Mouse (Mus musculus): ENCODE data around the gene Commd7. TPM values are rescaled to one million over a fixed set of nuclear protein-coding genes. Genes with fewer than 3 reads are reported as not detected.
A peak's percentile ranks its signal among the peaks of the same experiment; 100 is the strongest.

Gene Commd7
- polyA plus RNA-seq, 1 experiment, result 15.3 TPM

DNA sequence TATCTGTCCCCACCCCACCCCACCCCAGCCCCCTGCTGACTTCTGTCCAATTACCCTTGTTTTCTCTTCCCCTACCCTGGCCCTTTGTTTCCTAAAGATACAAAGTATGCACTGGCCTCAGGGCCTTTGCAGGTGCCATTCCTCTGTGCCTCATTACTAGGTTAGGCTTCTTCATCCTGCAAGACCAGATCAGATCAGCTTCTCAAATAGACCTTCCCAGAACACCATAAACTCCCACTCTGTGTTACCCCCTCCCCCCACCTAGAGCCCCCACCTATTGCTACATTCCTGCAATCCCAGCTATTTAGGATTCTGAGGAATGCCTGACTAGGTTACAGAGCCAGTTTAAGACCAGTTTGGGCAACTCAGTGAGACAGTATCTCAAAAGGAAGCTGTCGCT, 20.8 kb downstream of the Commd7 start:
- no peak overlapping the region for H3K4me3 ChIP-seq (ENCODE audit: extremely low read depth, insufficient read depth, insufficient read length)
- WGBS, result 100% methylated on average over 1 of the region's 1 CpGs
- no peak for DNase-seq (ENCODE audit: low read depth in 1 of 2, low spot score in 2 of 2)
- peaks cover 5% of the 10 kb centered on the region; the same call in 1 of the 2 replicates for H3K4me1 ChIP-seq (ENCODE audit: control insufficient read depth, insufficient read depth, insufficient read length)
- no peaks in the 10 kb centered on the region for H3K27me3 ChIP-seq (ENCODE audit: control insufficient read depth, insufficient read depth, low read length)
- TF ChIP-seq POLR2A (IDR thresholded peaks at IDR 0.05; ENCODE audit: low read depth, low read length) (no peak), CTCF (IDR thresholded peaks at IDR 0.05; ENCODE audit: extremely low read depth, insufficient read depth, insufficient read length, insufficient replicate concordance) (no peak)
- no peak overlapping the region for H3K27ac ChIP-seq (ENCODE audit: insufficient read depth, low read length)
- H3K36me3 ChIP-seq (ENCODE audit: control insufficient read depth, insufficient read depth, low read length), result peaks cover 4% of the 10 kb centered on the region; the same call in 1 of the 2 replicates

DNA sequence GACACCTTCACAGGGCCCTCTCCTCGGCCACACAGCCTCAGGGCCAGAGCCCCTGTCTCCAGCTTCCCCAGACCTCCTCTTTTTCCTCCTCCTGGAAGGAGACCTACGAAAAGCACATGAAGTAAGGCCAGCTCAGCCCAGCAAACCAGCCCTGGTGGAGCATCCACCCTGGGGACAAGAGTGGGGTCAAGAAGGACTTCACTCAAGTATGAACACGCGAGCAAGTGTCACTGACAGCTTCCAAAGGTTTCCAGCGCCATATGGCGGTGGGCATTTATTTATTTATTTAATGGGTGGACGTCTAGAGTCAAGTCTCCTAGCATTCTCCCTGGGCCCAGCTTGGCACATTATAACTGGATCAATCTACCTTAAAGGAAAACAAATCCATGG, 21.3 kb downstream of the Commd7 start:
- Histone ChIP-seq H3K4me3 (ENCODE audit: extremely low read depth, insufficient read depth, insufficient read length) (no peak overlapping the region), H3K27me3 (ENCODE audit: control insufficient read depth, insufficient read depth, low read length) (no peaks in the 10 kb centered on the region), H3K4me1 (ENCODE audit: control insufficient read depth, insufficient read depth, insufficient read length) (peaks cover 5% of the 10 kb centered on the region; the same call in 1 of the 2 replicates), H3K27ac (ENCODE audit: insufficient read depth, low read length) (no peak overlapping the region), H3K36me3 (ENCODE audit: control insufficient read depth, insufficient read depth, low read length) (peaks cover 4% of the 10 kb centered on the region; the same call in 1 of the 2 replicates)
- TF ChIP-seq POLR2A (IDR thresholded peaks at IDR 0.05; ENCODE audit: low read depth, low read length) (no peak), CTCF (IDR thresholded peaks at IDR 0.05; ENCODE audit: extremely low read depth, insufficient read depth, insufficient read length, insufficient replicate concordance) (no peak)
- WGBS, result 64% methylated on average over 7 of the region's 7 CpGs
- no peak for DNase-seq (ENCODE audit: low read depth in 1 of 2, low spot score in 2 of 2)

DNA sequence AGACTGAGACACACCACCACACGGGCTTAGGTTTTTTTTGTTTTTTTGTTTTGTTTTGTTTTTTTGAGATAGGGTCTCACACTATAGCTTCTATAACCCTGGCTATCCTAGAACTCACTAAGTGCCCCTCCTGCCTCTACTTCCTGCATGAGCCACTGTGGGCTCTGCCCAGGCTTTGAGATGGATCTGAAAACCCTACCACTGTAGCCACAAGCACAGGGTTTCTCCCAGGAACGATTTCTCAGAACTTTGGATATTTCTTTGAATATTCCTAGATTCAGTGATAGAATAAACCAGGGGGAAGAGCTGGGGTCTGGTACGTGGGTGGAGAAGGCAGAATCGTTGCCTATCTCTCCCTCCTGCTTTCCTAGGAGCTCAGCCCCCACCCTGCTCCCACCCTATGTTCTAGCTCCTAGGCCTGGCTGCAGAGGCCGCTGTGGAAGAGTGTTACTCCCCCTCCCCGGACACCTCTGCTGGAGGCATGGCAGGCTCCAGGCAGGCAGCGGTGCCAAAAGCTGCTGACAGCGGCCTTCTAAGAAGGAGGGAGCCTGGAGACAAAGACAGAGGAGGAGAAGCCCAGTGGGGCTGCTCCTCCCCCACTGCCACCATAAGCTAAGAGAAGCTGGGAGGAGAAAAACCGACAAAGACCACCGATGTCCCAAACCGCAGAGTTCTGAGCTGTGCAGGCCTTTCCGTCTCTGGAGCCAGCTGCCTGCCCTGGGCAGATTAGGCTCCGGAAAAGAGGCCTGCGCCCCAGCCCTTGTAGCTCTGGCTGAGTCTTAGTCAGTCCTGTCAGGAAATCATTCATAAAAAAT, 21.9 kb downstream of the Commd7 start:
- H3K27me3 ChIP-seq (ENCODE audit: control insufficient read depth, insufficient read depth, low read length), result no peaks in the 10 kb centered on the region
- peaks cover 4% of the 10 kb centered on the region; the same call in 1 of the 2 replicates for H3K36me3 ChIP-seq (ENCODE audit: control insufficient read depth, insufficient read depth, low read length)
- DNase-seq (ENCODE audit: low read depth in 1 of 2, low spot score in 2 of 2), result no peak
- TF ChIP-seq POLR2A (IDR thresholded peaks at IDR 0.05; ENCODE audit: low read depth, low read length) (no peak), CTCF (IDR thresholded peaks at IDR 0.05; ENCODE audit: extremely low read depth, insufficient read depth, insufficient read length, insufficient replicate concordance) (no peak)
- WGBS, result 28% methylated on average over 14 of the region's 14 CpGs
- peaks cover 5% of the 10 kb centered on the region; the same call in 1 of the 2 replicates for H3K4me1 ChIP-seq (ENCODE audit: control insufficient read depth, insufficient read depth, insufficient read length)
- H3K4me3 ChIP-seq (ENCODE audit: extremely low read depth, insufficient read depth, insufficient read length), result no peak overlapping the region
- H3K27ac ChIP-seq (ENCODE audit: insufficient read depth, low read length), result no peak overlapping the region

DNA sequence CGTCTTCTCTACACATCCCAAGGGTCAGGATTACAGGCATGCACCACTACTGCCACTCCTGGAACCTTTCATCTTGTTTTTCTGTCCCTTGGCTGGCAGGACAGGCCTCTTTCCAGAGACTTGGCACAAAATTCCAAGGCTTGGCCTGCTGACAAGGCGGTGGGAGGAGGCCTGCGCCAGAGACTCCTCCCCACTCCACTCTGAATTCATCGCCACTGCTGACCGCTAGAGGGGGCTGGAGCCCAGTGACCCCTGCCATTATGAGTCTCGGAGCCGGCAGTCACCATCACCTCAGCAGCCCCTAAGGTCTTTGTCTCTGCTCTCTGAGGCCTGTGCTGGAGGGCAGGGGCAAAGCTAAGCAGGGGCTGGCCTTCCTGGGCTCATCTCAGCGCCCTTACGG, 23.0 kb downstream of the Commd7 start:
- H3K4me3 ChIP-seq (ENCODE audit: extremely low read depth, insufficient read depth, insufficient read length), result no peak overlapping the region
- DNase-seq (ENCODE audit: low read depth in 1 of 2, low spot score in 2 of 2), result peak in 1 of 2 experiments; percentile 66
- 17% methylated on average over 9 of the region's 9 CpGs for WGBS
- no peaks in the 10 kb centered on the region for H3K36me3 ChIP-seq (ENCODE audit: control insufficient read depth, insufficient read depth, low read length)
- peaks cover 5% of the 10 kb centered on the region; the same call in 1 of the 2 replicates for H3K4me1 ChIP-seq (ENCODE audit: control insufficient read depth, insufficient read depth, insufficient read length)
- no peaks in the 10 kb centered on the region for H3K27me3 ChIP-seq (ENCODE audit: control insufficient read depth, insufficient read depth, low read length)
- TF ChIP-seq POLR2A (IDR thresholded peaks at IDR 0.05; ENCODE audit: low read depth, low read length) (no peak), CTCF (IDR thresholded peaks at IDR 0.05; ENCODE audit: extremely low read depth, insufficient read depth, insufficient read length, insufficient replicate concordance) (peak; percentile 89)
- no peak overlapping the region for H3K27ac ChIP-seq (ENCODE audit: insufficient read depth, low read length)

DNA sequence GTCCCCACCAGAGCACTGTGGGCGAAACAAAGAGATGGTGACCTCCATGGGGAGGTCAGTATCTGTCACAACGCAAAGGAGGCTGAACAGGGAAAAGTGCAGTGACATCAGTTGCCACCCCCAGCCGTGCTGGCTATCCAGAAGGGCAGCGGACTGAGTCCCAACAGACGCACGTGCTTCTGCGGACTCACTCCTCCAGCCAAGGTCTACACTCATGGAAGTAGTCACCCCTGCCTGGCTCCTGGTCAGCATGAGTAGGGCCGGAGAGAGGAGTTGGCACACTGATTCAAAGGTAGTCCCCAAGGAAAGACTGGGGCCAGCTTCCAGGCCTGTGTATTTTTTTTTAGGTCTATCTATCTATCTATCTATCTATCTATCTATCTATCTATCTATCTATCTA, 23.5 kb downstream of the Commd7 start:
- no peaks in the 10 kb centered on the region for H3K36me3 ChIP-seq (ENCODE audit: control insufficient read depth, insufficient read depth, low read length)
- no peaks in the 10 kb centered on the region for H3K27me3 ChIP-seq (ENCODE audit: control insufficient read depth, insufficient read depth, low read length)
- TF ChIP-seq POLR2A (IDR thresholded peaks at IDR 0.05; ENCODE audit: low read depth, low read length) (no peak), CTCF (IDR thresholded peaks at IDR 0.05; ENCODE audit: extremely low read depth, insufficient read depth, insufficient read length, insufficient replicate concordance) (no peak)
- no peak overlapping the region for H3K4me3 ChIP-seq (ENCODE audit: extremely low read depth, insufficient read depth, insufficient read length)
- 90% methylated on average over 8 of the region's 8 CpGs for WGBS
- peaks cover 5% of the 10 kb centered on the region; the same call in 1 of the 2 replicates for H3K4me1 ChIP-seq (ENCODE audit: control insufficient read depth, insufficient read depth, insufficient read length)
- no peak overlapping the region for H3K27ac ChIP-seq (ENCODE audit: insufficient read depth, low read length)
- DNase-seq (ENCODE audit: low read depth in 1 of 2, low spot score in 2 of 2), result no peak

DNA sequence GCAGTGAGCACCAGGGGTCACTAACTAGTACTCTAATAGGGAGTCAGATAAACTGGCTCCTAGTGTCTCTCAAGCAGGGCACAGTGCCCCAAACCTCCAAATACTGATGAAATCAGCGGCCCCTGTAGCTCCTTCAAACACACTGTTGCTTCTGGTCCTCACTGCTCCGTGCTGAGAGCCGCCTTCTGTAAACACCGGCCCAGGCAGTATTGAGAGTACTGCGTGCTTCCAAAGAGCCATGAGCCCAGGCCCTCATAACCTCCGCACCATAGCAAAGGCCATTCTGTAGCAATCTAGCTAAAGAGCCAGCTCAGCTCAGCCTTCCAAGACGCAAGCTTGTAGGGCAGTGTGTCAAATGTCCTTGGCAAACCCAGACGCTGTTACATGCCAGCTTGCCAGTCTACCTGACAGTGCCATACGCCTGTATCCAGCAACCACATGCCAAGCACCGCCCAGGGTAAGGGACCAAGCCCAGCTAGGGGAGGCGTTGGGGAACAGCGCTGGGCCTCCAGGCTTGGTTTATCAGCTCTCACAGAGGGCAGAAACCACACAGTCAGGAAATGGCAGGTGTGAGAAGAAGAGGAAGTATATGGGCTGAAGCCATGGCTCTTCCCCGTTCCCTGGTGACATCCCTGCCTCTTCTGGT, 24.6 kb downstream of the Commd7 start:
- no peaks in the 10 kb centered on the region for H3K27me3 ChIP-seq (ENCODE audit: control insufficient read depth, insufficient read depth, low read length)

More for the DNA sequence above, 24.6 kb downstream of the Commd7 start:
- no peaks in the 10 kb centered on the region for H3K36me3 ChIP-seq (ENCODE audit: control insufficient read depth, insufficient read depth, low read length)
- 24% methylated on average over 13 of the region's 13 CpGs for WGBS
- no peak overlapping the region for H3K27ac ChIP-seq (ENCODE audit: insufficient read depth, low read length)
- peaks cover 5% of the 10 kb centered on the region; the same call in 1 of the 2 replicates for H3K4me1 ChIP-seq (ENCODE audit: control insufficient read depth, insufficient read depth, insufficient read length)
- peak in 1 of 2 experiments; percentile 37 for DNase-seq (ENCODE audit: low read depth in 1 of 2, low spot score in 2 of 2)
- no peak for TF ChIP-seq CTCF (IDR thresholded peaks at IDR 0.05; ENCODE audit: extremely low read depth, insufficient read depth, insufficient read length, insufficient replicate concordance)
- no peak for TF ChIP-seq POLR2A (IDR thresholded peaks at IDR 0.05; ENCODE audit: low read depth, low read length)
- H3K4me3 ChIP-seq (ENCODE audit: extremely low read depth, insufficient read depth, insufficient read length), result no peak overlapping the region

Data from spleen, adult 2 months (tissue).